Mouse (Mus musculus) natural killer cell, adult 2 months (primary cell): Measurements from ENCODE around the gene Phlda2.
A peak's percentile ranks its signal among the peaks of the same experiment; 100 is the strongest.
"Not testable (repeated sequence)": the region's sequence is repeated elsewhere in the genome, so short reads cannot be mapped to it uniquely, and the experiment has no call there.

ENCODE experiments used
- DNase-seq, 2 experiments: peaks; one replicate each; pipeline ENCODE4 v3.0.0; 2022; ENCODE audit warnings: low spot score in 2 of 2

The Phlda2 gene

DNA sequence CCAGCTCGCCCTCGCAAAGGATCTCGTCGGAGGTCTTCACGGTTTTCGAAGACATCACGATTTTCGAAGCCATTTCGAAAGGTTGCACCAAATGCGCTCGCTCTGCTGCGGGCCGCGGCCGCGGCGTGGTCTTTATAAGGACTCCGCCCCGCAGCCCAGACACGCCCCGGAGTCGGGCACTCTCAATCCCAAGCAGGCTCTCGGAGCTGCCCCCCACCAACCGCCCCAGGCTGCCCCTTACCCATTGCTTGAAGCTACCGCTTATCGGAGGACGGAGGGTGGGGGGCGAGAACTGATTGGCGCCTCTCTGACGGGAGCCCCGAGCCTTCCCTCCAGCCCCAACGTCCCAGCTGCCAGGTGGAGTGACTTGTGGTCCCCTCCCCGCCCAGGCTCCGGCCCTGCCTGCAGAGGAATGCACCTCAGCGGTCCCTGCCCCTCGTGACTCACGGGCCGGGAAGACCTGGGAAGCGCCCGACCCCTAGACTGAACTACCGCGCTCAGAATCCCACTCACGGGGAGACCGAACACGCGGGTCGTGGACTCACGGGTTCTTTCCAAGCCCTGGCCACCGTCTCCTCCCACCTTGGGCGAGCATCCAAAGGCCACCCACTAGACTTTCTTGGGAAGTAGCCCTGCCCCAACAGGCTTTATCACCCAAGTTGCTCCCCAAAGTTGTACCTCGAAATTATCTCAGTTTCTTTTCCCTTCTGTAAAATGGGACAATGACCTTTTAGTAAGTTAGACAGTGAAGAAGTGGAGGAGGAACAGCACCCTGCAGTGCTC, at the start of gene Phlda2:
TSS of gene Phlda2 (minus strand) at position 733 of the 783 bp plus-strand sequence.
- DNase-seq: no peak

DNA sequence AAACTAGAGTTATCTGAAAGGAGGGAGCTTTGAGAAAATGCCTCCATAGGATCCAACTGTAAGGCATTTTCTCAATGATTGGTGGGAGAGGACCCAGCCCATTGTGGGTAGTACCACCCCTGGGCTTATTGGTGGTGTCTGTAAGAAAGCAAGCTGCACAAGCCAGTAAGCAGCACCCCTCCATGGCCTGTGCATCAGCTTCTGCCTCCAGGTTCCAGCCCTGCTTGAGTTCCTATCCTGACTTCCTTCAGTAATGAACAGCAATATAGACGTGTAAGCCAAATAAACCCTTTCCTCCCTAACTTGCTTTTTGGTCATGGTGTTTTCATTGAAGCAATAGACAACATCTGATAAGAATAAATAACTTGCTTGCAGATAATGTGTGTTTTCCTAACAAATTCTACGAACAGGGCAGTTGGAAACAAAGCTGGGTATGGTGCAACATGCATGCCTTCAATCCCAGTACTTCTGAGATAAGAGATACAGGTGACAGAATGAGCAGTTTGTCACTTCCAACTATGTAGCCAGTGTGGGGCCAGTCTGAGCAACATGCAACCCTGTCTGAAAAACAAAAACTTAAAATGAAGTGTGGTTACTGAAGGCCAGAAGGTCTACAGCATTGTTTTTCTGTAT, 46.8 kb upstream of the Phlda2 start:
- DNase-seq: peak; percentile 3 to 11

- peak; percentile 99 to 100 for DNase-seq
Measured at GRCm38 (mm10) chr7:143548976-143549457, 46.1 kb upstream of the Phlda2 start, which contains the start of gene Nap1l4. Gene Nap1l4 (minus strand): TSS chr7:143549106.

GRCm38 (mm10) chr7:143548231-143548961, 45.4 kb upstream of the Phlda2 start:
- DNase-seq: peak; percentile 66 to 76

GRCm38 (mm10) chr7:143546554-143546953, 43.6 kb upstream of the Phlda2 start:
- no peak for DNase-seq

DNA sequence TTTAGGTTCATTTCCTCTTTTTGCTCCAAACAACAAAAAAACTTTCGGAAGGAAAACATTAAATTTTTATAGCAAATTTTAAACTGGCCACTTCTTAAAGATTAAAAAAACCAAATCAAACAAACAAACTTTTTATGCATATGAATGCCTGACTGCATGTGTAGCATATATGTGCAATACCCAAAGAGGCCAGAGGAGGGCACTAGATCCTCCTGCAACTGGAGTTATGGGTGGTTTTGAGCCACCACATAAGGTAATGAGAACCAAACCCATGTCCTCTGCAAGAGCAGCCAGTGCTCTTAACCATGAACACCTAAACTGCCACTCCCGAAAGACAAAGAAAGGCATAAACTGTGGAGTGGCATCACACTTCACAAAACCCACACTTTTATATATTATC, 41.4 kb upstream of the Phlda2 start:
- DNase-seq: peak; percentile 50 to 69

DNA sequence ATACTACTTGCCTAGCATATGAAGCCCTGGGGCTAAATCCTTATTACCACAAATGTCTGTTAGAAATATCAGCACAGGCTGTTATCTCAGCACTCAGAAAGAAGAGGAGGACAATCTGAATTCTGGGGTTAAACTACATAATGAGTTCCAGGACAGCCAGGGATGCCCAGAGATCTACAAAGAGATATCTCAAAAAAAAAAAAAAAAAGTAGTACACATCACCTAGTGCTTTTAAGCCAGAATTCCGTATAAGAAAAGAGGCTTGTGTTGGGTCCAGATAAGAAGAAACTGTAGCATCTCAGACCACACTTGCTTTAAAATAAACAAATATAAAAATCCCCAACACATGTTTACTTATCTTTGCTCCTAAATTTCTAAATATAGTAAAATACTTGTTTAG, 35.7 kb upstream of the Phlda2 start:
- DNase-seq: no peak

GRCm38 (mm10) chr7:143538229-143538628, 35.3 kb upstream of the Phlda2 start:
- DNase-seq: not testable (repeated sequence)

DNA sequence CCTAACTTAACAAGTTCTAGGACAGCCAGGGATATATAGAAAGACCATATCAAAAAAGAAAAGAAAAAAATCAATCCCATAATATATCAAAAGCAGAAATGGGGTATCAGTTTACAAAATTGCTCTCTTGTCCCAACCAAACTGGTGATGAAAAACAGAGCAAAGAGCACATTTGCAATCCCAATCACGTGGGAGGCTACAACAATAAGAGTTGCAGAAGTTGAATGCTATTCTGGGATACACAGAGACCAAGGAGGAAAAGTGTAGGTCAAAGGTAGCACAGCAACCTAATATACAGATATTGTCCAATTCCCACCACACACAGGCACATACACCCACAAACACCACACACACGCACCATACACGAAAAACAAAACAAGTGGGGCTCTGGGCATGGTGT, 33.3 kb upstream of the Phlda2 start:
- DNase-seq: no peak

- DNase-seq: no peak
Measured at GRCm38 (mm10) chr7:143533284-143533683, 30.3 kb upstream of the Phlda2 start.

DNA sequence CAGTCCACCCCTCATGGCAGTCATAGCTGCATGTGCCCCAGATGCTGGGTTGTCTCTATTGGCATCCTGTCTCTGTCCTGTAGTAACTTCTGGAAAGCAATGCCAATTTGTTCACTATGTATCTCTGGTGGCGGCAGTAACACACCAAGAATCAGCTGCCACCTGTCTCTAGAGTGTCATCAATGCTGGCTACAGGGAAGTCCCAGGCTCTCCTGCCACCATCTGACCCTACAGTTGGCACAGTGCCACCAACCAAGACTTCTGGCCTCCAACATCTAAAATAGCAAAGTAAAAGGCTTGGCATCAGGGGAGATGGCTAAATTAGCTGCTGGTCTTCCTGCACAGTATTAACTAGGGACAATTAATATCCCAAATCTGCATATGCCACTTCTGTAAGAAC, 29.5 kb upstream of the Phlda2 start:
- DNase-seq: no peak

- DNase-seq: no peak
Measured at GRCm38 (mm10) chr7:143519333-143519732, 16.4 kb upstream of the Phlda2 start.

- DNase-seq: no peak
Measured at GRCm38 (mm10) chr7:143514416-143514768, 11.4 kb upstream of the Phlda2 start.

DNA sequence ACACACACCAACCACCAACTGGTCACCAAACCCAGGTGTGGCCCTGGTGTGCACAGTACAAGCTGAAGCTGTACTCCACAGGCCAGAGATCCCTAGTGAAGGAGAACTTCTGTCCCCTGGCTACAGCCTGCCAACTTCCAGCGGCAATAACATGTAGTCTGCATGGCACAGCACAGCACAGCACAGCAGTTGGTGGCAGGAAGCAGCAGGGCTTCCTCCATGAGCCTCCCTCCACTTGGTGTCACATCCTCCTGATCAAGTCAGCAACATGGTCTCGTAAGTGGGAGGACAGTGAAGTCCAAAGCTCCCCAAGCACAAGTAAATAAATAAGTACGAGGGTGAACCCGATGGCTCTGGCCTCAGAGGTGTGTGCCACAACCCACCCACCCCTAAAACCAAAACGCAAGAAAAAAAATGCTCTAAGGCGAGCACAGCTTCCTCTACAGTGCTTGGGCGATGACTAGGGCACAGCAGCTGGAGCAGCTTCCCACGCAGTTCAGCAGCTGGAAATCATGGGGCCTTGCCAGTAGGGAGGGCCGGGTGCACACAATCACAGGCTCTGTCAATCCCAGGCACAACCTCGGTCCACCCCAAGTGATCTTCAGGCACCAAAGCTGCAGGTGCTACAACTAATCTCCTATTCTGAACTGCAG, 10.9 kb upstream of the Phlda2 start:
- DNase-seq: no peak

DNA sequence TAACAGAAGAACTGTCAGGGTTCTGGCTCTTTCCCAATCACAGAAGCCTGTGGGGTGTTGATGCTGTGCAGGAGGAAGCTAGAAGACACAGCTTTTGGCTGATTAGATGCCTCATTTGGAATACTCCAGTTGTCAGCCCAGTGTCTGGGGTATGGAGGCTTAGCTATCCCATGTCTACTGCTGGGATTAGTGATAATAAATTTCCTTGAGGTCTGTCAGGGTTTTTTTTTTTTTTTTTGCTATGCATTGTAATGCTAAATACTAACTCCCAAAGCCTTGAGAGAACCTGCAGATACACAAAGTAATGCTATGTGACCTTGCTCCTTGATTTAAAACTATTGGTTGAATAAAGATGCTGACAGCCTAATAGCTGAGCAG, 8.4 kb upstream of the Phlda2 start:
- DNase-seq: no peak

- DNase-seq: no peak
Measured at GRCm38 (mm10) chr7:143510593-143511334, 7.8 kb upstream of the Phlda2 start.

- no peak for DNase-seq
Measured at GRCm38 (mm10) chr7:143509566-143509965, 6.6 kb upstream of the Phlda2 start.

GRCm38 (mm10) chr7:143506675-143507074, 3.7 kb upstream of the Phlda2 start:
- DNase-seq: peak in 1 of 2 experiments; percentile 45

GRCm38 (mm10) chr7:143506271-143506670, 3.3 kb upstream of the Phlda2 start:
- DNase-seq: no peak

DNA sequence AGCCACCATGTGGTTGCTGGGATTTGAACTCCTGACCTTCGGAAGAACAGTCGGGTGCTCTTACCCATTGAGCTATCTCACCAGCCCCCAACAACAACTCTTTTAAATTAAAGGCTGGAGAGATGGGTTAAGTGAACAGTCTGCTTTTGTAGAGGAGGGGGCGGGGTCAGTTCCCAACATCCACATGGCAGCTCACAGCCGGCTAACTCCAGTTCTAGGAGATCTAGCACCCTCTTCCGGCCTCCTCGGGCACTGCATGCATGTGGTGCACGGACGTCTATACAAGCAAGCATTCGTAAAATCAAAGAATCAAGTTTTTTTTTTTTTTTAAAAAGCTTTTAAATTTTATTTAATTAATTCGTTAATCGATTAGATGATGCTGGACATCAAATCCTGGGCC, 2.9 kb upstream of the Phlda2 start:
- peak; percentile 47 to 71 for DNase-seq

- no peak for DNase-seq
Measured at GRCm38 (mm10) chr7:143505411-143505810, 2.5 kb upstream of the Phlda2 start.
